Mouse (Mus musculus) heart, adult 9 months (tissue): Measurements from ENCODE around the gene Acap2.

Source experiments
- DNase-seq, 2 experiments: peaks; one replicate each; pipeline ENCODE4 v3.0.0; 2022; ENCODE audit warnings: low spot score in 2 of 2

The Acap2 gene

DNA sequence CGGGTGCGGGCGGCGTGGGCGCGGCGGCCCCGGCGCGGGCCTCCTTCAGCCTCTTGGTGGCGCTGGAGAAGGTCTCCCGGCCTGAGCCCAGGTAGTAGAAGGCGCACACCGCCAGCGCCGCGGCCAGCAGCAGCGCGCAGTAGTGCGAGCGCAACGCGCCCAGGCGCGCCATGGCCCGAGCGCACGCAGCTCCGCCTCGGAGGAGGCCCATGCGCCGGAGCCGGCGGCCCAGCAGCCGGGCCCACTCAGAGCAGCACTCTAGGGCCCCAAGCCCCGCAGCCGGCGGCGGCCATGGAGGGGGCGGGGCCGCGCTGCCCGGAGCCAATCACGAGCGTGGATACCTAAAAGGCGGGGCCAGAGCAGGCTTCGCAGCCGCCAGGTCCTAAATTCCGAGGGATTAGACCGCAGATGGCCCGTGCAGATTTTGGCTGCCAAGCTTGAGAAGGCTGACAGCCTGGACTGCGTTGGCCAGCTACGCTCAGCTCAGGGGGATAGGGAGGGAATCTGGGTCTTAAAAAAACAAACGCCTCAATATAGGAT, 119.8 kb downstream of the Acap2 start, which contains the start of gene Xxylt1:
Gene Xxylt1 (minus strand): TSS at position 308 of the 540 bp plus-strand sequence.
- DNase-seq = peak; percentile 96

DNA sequence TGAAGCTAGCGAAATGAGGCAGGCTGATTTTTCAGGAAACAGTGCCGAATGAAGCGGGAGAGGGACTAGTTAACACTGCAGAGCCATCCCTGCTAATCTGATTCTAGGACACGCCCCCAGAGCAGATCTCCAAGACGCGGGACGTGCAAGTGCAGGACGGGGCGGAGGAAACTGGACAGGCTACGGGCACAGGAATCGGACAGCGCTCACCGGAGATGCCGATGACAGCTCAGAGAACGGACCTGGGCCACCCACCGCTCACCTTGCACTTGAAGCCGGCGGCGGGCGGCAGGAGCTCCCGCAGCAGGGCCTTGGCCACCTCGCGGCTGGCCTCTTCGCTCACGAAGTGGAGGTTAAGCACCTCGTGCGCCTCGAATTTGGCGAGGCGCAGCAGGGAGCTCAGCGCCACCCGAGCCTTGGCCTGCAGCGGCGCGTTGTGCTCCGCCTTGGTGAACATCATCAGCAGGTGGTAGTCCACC, 120.4 kb downstream of the Acap2 start:
- DNase-seq = peak; percentile 71 to 72

DNA sequence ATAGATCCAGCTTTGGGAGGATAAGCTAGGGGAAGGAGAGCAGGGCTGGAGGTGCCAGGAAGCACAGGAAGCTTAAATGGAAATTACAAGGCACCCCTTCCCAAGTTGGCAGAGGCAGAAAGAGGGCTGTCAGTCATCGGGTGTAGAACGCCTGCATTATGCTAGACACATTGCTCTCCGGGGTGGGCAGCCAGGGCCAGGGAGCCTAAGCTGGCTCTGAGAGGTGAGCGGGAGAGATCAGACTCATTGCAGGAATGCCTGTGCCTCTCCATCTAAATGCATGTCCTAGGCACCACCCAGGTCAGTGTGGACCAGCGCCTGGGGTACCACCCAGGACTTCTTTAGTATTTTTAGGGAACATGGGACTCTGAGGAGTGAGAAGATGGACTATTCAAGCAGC, 123.6 kb downstream of the Acap2 start:
- no peak for DNase-seq

DNA sequence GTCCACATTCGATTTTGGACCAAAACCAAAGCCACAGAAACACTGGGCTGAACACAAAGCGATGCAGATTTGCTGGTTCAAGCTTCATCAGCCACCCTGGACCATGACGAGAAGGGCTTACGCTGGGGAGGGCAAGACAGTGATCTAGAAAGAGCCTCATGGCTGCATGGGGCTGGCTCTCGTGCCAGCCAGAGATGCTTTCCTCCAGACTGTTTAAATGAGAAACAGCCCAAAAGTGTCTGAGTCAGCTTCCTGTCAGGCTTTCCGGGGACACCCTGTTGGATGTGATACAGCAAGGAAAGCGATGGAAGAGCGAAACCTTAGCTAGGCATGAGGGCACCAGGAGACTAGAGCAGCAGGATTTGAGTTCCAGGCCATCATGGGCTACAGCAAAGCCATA, 124.6 kb downstream of the Acap2 start:
- DNase-seq = peak in 1 of 2 experiments; percentile 24

DNA sequence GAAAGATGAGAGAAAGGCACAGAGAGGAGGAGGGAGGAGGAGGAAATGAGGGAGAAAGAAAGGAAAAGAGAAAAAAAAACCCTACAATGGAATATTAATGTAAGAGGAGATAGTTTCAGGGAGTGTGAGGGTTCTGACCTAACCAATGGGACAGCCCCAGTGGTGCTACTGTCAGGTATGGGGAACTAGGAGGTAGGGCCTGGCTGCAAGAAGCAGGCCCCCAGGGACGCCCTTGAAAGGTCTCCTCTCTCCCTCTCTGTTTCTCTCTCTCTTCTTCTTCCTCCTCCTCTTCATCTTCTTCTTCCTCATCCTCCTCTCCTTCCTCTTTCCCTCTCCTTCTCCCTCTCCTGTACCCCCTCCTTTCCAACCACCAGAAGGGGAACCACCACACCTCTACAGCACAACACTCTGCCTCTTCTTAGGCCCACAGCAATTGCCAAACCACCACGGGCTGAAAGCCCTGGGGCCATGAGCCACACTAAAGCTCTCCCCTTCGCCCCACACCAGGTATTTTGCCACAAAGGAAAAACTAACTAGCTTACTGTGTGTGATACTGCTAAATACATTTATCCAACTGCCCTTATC, 126.6 kb downstream of the Acap2 start:
- DNase-seq = no peak

DNA sequence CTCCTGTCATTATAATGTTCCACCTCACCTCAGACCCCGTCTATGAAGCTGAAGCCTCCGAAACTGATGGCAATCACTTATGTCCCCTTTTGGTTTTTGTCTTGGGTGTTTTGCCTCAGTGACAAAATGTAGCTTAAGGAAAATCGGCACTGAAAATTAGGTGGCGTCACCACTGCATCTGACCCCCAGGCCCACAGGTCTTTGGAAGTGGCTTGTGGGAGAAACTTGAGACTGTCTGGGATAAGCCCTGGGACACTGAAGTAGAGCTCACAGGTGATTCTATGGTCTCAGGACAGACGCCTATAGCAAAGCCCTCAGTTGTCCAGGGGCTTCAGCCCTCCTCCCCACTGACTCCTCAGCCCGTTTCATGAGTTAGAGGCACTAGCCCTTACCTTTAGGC, 129.3 kb downstream of the Acap2 start:
- no peak for DNase-seq

DNA sequence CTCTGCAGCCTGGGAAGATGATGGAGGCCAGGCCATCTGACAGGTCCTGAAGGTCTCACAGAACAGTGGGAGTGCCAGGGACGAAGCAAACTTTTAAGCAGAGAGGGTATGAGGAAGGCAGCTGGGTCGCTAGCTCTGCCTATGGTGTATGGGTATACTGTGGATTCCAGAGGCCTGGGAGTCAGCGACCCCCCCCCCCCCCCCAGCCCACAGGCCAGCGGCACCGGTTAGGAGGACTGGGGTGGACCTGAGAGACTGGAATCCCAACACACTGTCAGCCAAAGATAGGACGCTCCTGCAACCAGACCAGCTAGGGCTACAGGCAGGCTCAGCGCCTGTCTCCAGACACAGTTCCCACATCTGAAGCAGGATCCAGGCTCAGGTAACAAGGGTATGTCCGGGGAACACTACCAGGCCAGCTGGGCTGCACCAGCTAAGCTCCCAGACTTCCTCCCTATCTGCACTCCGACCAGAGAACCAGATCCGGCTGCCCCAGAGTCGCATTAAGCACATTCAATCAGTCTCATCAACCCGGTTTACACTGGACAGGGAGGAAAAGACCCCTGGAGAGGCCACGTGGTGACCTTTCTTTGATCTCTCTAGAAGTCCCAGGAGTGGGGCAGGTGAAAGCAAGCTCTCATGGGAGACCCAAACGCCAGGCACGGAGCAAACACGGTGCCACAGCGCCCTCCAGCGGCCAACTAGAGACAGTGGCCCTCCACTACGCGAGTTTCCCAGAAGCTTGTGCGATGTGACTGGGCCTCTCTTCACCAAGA, 130.5 kb downstream of the Acap2 start:
- DNase-seq = peak; percentile 80 to 88

DNA sequence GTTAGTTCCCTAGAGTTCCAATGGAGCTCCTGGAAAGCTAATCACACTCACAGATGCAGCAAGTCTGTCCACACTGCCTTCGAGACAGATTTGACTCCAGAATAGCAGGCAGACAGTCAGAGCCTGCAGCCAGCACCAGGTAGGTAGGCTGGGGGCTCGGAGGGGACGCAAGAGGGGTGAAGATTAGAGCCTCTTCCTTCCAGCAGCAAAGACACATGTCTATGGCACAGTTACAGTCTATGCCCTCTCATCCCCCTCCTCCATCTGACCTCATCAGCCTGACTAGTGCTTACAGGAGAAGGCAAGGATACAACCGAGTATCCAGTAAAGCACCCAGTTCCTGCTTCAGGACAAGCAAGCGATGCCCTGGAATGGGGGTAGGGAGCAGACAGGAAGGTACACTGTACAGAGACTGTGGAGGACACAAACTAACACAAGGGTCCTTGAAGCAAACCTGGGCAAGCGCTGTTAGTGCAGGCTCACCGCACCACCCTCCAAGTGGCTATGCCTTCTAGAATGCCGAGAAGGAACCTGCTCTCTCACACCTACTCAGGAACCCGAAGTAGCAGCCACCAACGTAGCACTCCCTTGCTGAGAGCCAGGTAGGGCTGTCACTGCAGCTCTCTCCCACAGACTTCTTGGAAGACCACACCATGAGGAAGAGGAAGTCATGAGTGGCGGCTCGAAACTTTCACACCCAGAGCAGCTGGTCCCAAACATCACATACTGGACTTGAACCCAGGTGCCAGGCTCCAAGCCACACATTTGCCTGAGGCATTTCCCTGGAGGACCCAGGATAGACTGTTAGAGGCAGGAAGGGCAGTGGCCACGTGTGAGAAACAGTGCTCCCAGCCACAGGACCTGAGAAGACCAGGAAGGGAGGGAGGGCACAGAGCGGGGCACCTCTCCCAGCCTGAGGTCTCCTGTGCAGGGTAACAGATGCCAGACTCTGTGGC, 131.6 kb downstream of the Acap2 start:
- no peak for DNase-seq

DNA sequence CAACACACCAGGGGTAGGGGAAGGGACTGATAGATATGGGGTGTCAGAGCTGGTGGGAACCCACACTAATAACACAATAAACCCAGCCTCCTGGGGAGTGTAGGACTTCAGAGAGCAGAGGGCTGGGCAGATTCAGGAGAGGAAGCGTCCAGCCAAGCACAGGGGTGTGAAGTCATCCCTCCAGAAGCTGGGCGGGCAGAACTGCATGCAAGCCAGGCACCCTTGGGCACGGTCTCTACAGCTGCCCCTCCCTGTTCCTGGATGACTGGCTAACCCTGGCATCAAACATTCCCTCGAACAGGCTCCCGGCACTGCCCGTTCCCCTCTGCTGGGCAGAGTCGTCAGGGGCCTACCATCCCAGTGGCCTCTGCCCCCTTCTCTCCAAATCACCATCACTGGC, 132.8 kb downstream of the Acap2 start:
- DNase-seq = peak; percentile 24 to 44

DNA sequence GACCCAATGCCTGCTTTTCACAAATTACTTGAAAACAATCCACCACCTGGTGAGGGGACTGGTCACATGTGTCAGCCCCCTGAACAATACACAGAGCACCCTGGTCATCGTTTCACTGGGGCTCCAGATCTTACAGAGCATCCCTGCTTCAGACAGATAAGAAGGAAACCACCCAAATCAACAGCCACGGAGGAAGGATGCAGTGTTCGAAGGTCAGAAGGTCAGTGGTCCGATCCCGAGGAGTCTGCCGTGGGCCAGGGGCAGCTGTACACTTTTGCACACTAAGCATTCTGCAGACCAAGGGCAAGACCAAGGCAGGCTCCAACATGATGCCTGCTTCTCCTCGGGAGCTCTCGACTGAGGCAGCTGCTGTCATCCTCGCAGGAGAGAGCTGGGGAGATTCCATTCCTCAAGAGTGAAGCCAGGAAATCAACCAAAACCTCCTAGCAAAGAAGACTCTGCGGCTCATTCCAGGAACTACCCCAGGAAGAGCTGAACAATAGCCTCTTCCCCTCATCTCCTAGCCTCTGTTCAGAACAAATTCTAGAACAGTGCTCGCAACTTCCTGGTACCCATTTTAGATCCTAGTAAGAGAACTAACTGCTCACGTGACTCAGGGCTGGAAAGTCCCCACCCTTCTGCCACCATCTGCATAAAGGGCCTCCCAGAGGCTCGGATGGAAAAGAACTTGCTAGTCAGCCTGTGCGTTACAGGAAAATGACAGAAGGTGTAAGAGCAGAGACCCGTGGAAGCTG, 134.5 kb downstream of the Acap2 start:
- DNase-seq = peak; percentile 73 to 87

DNA sequence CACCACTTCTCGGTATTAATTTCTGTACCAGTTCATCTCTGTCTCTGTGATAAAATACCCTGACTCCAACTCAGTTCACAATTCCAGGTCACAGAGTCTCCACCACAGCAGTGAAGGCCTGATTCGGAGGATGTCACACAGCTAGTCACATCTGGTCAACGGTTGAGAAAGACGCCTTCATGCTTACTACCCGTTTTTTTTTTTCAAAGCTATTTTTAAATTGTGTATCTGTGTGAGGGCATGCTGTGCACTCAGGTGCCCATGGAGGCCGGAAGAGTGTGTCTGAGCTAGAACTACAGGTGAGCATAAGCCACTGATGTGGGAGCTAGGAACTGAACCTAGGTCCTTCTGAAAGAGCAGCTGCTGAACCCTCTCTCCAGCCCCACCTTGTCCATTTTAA, 136.3 kb downstream of the Acap2 start:
- no peak for DNase-seq

DNA sequence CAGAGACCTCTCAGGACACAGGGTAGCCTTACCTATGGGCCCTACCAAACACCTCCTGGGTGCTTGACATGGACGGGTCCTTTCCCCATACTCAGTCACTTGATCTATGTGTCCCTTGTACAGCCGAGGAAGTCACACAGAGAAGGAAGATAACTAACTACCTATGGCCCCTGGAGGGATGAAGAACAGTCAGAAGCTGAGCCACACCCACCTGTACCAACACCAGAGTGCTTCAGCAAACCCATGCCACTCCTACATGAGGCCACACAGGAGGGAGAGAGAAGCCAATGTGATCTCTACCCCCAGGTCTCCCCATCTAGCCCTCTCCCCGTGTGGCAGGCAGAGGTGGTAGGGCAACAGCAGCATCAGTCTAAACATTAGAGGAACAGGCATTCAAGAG, 138.1 kb downstream of the Acap2 start:
- DNase-seq = no peak

DNA sequence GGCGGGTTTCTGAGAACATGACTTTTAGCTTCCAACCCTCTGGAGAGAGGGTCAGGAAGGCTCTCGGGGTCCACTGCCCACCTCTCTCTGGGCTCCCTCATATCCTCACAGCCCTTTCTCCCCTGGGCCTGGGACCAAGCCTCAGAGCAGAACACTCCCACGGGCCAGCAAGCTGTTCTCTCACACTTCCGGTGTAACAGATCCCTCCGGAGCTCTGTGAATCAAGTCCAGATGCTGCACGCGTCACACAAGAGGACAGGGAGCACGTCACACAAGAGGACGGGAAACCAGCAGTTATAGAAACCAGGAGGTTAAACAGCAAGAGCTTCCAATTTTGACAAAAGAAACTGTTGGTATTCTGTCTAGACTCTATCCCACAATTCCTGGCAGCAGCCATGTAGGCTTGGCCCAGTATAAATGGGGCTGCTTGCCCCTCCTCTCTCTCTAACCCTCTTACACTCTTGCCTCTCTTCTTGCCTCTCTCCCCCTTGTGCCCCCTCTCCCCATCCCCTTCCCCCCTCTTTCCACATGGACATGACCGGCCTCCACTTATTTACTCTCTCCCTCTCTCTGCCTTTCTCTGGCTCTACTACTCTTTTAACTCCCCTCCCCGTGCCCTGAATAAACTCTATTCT, 139.7 kb downstream of the Acap2 start:
- peak; percentile 72 to 80 for DNase-seq

DNA sequence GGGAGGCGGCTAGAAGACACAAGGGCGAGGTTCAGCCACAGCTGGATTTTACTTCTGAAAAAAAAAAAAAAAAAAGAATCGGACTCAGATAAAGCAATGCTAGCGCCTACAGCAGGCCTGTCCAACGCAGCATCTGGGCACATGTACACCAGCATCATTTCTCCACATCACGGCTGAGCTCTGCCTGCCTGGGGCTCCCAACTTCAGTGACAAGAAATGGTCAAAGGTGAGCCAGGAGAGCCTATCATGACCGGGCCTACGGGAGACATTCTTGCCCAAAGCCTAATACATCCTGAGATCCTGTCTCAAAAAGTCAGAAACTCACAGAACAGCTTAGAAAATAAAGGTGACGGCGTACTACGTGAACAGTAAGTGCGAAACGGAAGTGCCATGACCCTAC, 140.3 kb downstream of the Acap2 start:
- no peak for DNase-seq

DNA sequence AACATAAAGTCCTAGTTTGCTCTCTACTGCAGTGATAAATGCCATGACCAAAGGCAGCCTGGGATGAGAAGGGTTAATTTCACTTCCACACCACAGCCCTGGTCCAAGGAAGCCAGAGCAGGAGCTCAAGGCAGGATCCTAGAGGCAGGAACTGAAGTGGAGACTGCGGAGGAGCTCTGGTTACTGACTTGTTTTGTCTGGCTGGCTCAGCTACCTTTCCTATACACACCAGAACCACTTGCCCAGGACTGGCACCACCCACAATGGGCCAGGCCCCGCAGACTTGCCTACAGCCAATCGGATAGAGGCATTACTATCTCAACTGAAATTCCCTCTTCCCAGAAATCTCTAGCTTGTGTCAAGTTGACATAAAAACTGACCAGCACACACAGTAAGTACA, 140.8 kb downstream of the Acap2 start:
- DNase-seq = no peak

DNA sequence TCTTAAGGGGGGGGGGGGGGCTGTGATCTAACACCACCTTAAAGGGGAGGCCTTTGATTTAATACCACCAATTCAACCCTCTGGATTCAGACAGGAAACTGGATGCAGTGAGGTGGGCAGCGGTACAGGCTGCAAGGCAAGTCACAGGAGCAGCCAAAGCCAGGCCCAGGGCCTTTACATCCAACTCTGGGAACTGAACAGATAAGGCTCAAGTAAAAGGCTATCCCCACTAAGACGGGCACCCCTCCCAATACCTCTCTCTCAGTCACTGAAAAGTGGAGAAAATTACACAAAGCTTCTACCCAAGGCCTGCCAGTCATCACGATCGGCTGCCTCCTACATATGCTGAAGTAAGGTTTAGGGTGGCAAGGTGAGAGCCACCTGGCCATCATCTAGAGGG, 141.3 kb downstream of the Acap2 start:
- no peak for DNase-seq

DNA sequence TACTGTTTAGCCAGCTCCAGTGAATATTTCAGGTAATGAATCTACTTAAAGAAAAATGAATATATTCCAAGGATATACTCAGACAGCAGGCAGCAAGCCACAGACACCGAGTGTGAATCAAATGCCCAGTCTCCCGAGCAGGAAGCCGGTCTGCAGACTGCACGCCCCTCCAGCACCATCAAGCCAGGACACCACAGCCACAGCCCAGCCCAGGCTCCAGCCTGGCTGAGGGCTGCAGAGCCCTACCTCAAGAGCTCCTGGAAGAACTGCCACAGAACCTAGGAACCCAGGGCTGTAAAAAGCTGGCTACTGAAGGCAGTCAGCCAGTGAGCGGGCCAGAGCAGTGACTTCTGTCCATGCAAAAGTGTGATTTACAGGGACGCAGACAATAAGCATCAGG, 148.2 kb downstream of the Acap2 start:
- no peak for DNase-seq

DNA sequence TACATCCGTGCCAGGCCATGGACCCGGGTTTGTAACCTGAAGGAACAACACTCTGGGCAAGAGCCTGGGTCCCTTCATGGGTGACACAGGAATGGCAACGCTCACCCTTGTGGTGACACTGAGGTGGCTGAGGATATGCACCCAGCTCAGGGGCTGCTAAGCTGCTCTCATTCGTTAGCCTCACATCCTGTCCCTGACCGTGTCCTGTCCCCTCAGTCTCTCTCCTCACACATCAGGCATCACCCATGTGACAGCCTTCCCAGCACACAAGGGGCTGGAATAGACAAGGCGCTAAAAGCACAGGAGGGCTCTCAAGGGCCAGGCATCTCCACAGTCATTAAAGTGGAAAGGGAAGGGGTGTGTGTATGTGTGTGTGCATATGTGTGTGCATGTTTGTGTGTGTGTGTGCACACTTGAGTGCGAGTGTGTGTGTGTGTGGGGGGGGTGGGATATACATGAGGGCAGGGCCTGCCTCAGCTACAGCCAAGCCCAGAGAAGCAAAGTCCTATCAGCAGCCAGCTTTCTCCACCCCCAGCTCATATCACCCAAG, 148.8 kb downstream of the Acap2 start:
- no peak for DNase-seq

DNA sequence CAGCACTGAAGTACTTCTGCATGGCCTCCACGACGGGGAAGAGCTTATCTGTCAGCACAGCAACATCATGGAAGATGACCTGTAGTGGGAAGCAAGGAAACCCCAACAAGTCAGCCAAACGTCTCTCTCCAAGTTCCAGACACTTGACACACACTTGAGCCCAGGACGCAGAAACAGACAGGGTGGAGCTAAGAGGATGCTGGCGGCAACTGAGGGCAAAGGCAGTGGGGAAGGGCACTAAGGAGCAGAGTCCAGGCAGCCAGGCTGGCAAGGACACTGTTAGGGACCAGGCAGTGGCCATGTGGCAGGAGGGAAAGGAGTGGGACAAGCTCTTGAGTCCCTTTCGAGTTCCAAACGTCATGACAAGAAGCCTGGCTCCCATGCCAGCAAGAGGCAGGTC, 150.3 kb downstream of the Acap2 start:
- no peak for DNase-seq

DNA sequence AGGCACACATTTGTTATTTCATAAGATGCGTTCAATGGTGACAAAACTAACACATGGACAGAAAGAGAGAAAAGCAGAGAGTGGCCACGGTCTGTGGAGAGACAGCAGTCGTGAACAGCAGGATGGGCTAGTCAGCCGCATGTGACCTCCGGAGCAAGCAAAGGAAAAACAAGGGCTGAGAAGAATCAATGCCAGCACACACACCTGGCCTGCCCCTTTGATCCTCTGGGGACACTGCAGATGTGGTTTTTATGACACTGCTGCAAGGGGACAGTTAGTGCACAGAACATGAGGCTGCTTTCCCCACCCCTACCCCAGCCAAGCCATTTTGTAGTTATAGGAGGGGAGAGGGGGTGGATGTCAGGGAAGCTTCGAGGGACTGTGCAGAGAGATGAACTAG, 152.9 kb downstream of the Acap2 start:
- no peak for DNase-seq
